Mouse (Mus musculus) hindbrain, embryonic 16.5 days (tissue): Measurements from ENCODE around the gene Htr5a. TPM values are rescaled to one million over a fixed set of nuclear protein-coding genes. Genes with fewer than 3 reads are reported as not detected.

Source experiments
- ATAC-seq: fragments of 200-750 bp; cut with Nextera tagmentation; 2 replicates; pipeline ENCODE4 v1.8.0; 2017; ENCODE audit warnings: moderate TSS enrichment, moderate library complexity
- H3K27ac ChIP-seq: fragments of 300-500 bp; sonication (generic); 2 replicates; pipeline ENCODE4 v1.5.1; 2014; ENCODE audit warnings: low read depth, mild to moderate bottlenecking, control low read depth, low read length, moderate library complexity
- H3K27me3 ChIP-seq: fragments of 300-500 bp; sonication (generic); replicated peaks from 2 replicates; pipeline ENCODE4 v1.6.1; 2014; ENCODE audit warnings: low read length; ENCODE audit not compliant: control insufficient read depth, insufficient read depth
- H3K36me3 ChIP-seq: fragments of 300-500 bp; sonication (generic); 2 replicates; pipeline ENCODE4 v1.6.1; 2014; ENCODE audit warnings: mild to moderate bottlenecking, low read length, moderate library complexity, mixed read lengths; ENCODE audit not compliant: control insufficient read depth, insufficient read depth
- H3K4me1 ChIP-seq: fragments of 300-500 bp; sonication (generic); 2 replicates; pipeline ENCODE4 v1.6.1; 2014; ENCODE audit warnings: low read depth, low read length; ENCODE audit not compliant: control insufficient read depth, insufficient read depth
- H3K4me2 ChIP-seq: fragments of 300-500 bp; sonication (generic); 2 replicates; pipeline ENCODE4 v1.6.1; 2014; ENCODE audit warnings: mild to moderate bottlenecking, low read length, control low read depth, moderate library complexity
- H3K4me3 ChIP-seq: fragments of 300-500 bp; sonication (generic); 2 replicates; pipeline ENCODE4 v1.5.1; 2014; ENCODE audit warnings: mild to moderate bottlenecking, low read length, control low read depth, moderate library complexity
- H3K9ac ChIP-seq: fragments of 300-500 bp; sonication (generic); 2 replicates; pipeline ENCODE4 v1.6.1; 2014; ENCODE audit warnings: low read depth, mild to moderate bottlenecking, control low read depth, low read length, moderate library complexity
- H3K9me3 ChIP-seq: fragments of 300-500 bp; sonication (generic); 2 replicates; pipeline ENCODE4 v1.6.1; 2014; ENCODE audit warnings: mild to moderate bottlenecking, low read length, moderate library complexity; ENCODE audit not compliant: control insufficient read depth
- WGBS: fragments of 180-500 bp; shearing (Covaris S2); extraction: QIAGEN DNeasy Blood & Tissue Kit; methylation state at CpG from one replicate; pipeline ENCODE4 v1.1.7; 2014; 5-methylcytosine and 5-hydroxymethylcytosine counted together
- polyA plus RNA-seq: library from polyadenylated mRNA; unstranded; fragments of >200 nt; fragmentation: Nextera tagmentation; extraction: Ambion mirVana; gene quantifications from 2 replicates; pipeline ENCODE4 v1.2.1, GENCODE M21; 2015

Gene Htr5a
- polyA plus RNA-seq, 1 experiment from 2014 or later = 2.0 TPM

DNA sequence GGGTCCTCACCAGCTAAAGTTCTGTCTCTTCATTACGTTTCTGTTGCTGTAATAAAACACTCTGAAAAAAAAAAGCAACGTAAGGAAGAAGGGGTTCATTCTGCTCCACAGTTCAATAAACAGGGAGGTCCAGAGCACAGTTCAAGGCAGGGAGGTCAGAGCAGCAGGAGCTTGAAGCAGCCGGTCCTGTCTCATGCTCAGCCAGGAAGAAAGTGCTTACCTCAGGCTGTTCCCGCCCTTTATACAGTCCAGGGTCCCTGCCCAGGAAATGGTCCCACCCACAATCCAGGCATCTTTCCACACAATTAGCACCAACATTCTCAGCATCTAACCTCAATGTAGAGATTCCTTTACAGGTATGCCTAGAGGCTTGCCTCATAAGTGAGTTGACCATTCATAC, 3.9 kb upstream of the Htr5a start:
- Histone ChIP-seq H3K4me2 (no peak overlapping the region), H3K36me3 (no peaks in the 10 kb centered on the region), H3K27ac (no peak overlapping the region), H3K9ac (no peak overlapping the region), H3K9me3 (no peaks in the 10 kb centered on the region), H3K27me3 (no peaks in the 10 kb centered on the region), H3K4me1 (peaks cover 3% of the 10 kb centered on the region), H3K4me3 (no peak overlapping the region)
- 57% methylated on average over 4 of the region's 4 CpGs for WGBS
- no peak for ATAC-seq

GRCm38 (mm10) chr5:27842671-27843320, 847 bp downstream of the Htr5a start:
- no peaks in the 10 kb centered on the region for H3K9me3 ChIP-seq

DNA sequence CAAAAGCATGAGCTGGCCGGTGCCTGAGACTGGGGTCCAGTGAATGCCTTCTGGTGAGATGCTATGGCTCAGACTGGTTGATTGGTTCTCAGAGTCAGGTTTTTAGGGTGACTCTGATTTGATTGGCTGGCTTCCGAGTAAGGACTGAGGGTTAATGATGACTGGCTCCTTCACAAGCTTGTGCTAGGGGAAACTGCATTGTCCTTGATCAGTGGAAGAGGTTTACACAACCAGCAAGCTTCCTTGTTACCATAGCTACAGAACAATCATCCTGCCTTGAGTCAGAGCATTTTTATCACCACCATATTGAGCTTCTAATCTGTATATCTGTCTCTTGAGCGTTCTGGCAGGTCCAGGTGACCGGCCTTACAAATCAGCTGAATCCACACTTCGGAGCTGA, 5.0 kb downstream of the Htr5a start:
- Histone ChIP-seq H3K4me2 (no peak overlapping the region), H3K9me3 (no peaks in the 10 kb centered on the region), H3K4me3 (no peak overlapping the region), H3K27ac (no peak overlapping the region), H3K4me1 (peaks cover 8% of the 10 kb centered on the region), H3K36me3 (peaks cover 3% of the 10 kb centered on the region; the same call in 1 of the 2 replicates), H3K9ac (no peak overlapping the region), H3K27me3 (no peaks in the 10 kb centered on the region)
- ATAC-seq = no peak
- WGBS = 55% methylated on average over 5 of the region's 5 CpGs

More at GRCm38 (mm10) chr5:27842671-27843320, 847 bp downstream of the Htr5a start:
- Histone ChIP-seq H3K4me3 (peak overlapping the region; percentile 58), H3K4me1 (peaks cover 8% of the 10 kb centered on the region), H3K9ac (peak overlapping the region; percentile 77), H3K4me2 (peak overlapping the region; percentile 86), H3K27ac (no peak overlapping the region), H3K36me3 (no peaks in the 10 kb centered on the region), H3K27me3 (no peaks in the 10 kb centered on the region)
- ATAC-seq = peak; percentile 49
- WGBS = 74% methylated on average over 28 of the region's 28 CpGs

DNA sequence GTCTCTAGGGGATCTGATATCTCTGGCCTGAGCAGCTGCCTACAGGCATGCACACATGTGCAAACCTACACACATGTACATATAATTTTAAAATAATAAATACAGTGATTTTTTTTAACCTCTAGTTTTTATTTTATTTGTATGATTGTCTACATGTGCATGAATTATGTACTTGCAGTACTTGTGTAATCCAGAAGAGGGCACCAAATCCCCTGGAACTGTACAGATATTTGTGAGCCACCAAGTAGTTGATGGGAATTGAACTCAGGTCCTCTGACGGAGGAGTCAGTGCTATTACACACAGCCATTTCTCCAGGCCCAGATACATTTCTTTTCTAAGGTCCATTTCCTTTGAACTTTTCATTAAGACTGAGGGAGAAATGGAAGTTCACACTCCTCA, 12.3 kb downstream of the Htr5a start:
- Histone ChIP-seq H3K36me3 (peaks cover 3% of the 10 kb centered on the region; the same call in 1 of the 2 replicates), H3K4me3 (no peak overlapping the region), H3K9me3 (no peaks in the 10 kb centered on the region), H3K9ac (no peak overlapping the region), H3K27ac (no peak overlapping the region), H3K27me3 (no peaks in the 10 kb centered on the region), H3K4me2 (no peak overlapping the region), H3K4me1 (no peaks in the 10 kb centered on the region)
- 65% methylated on average over 1 of the region's 1 CpGs for WGBS
- no peak for ATAC-seq

GRCm38 (mm10) chr5:27855726-27856125, 13.8 kb downstream of the Htr5a start:
- H3K36me3 ChIP-seq = peaks cover 3% of the 10 kb centered on the region; the same call in 1 of the 2 replicates
- 82% methylated on average over 2 of the region's 2 CpGs for WGBS

GRCm38 (mm10) chr5:27873240-27874082, 31.5 kb downstream of the Htr5a start:
- Histone ChIP-seq H3K4me1 (peaks cover 6% of the 10 kb centered on the region), H3K27me3 (no peaks in the 10 kb centered on the region), H3K9ac (no peak overlapping the region), H3K4me2 (no peak overlapping the region), H3K27ac (peak overlapping the region; percentile 68), H3K36me3 (no peaks in the 10 kb centered on the region), H3K4me3 (no peak overlapping the region), H3K9me3 (no peaks in the 10 kb centered on the region)
- ATAC-seq = peak; percentile 95
- 17% methylated on average over 8 of the region's 8 CpGs for WGBS

More at GRCm38 (mm10) chr5:27855726-27856125, 13.8 kb downstream of the Htr5a start:
- H3K27ac ChIP-seq = no peak overlapping the region
- no peak overlapping the region for H3K4me2 ChIP-seq
- no peaks in the 10 kb centered on the region for H3K4me1 ChIP-seq
- H3K27me3 ChIP-seq = no peaks in the 10 kb centered on the region
- no peak for ATAC-seq
- H3K4me3 ChIP-seq = no peak overlapping the region
- H3K9ac ChIP-seq = no peak overlapping the region
- no peaks in the 10 kb centered on the region for H3K9me3 ChIP-seq

GRCm38 (mm10) chr5:27874211-27874610, 32.3 kb downstream of the Htr5a start:
- no peaks in the 10 kb centered on the region for H3K36me3 ChIP-seq
- H3K4me3 ChIP-seq = no peak overlapping the region
- H3K27me3 ChIP-seq = no peaks in the 10 kb centered on the region
- WGBS = 80% methylated on average over 5 of the region's 5 CpGs
- H3K27ac ChIP-seq = peak overlapping the region; percentile 68; the same call in 1 of the 2 replicates
- no peaks in the 10 kb centered on the region for H3K9me3 ChIP-seq
- no peak for ATAC-seq
- peaks cover 6% of the 10 kb centered on the region for H3K4me1 ChIP-seq
- H3K4me2 ChIP-seq = no peak overlapping the region
- H3K9ac ChIP-seq = no peak overlapping the region

GRCm38 (mm10) chr5:27875341-27876105, 33.6 kb downstream of the Htr5a start:
- Histone ChIP-seq H3K4me1 (peaks cover 6% of the 10 kb centered on the region), H3K4me2 (no peak overlapping the region)

GRCm38 (mm10) chr5:27878356-27878755, 36.4 kb downstream of the Htr5a start:
- 85% methylated on average over 5 of the region's 5 CpGs for WGBS
- Histone ChIP-seq H3K27ac (no peak overlapping the region), H3K9me3 (no peaks in the 10 kb centered on the region), H3K27me3 (no peaks in the 10 kb centered on the region), H3K4me1 (peaks cover 6% of the 10 kb centered on the region), H3K9ac (no peak overlapping the region), H3K4me2 (no peak overlapping the region), H3K36me3 (no peaks in the 10 kb centered on the region), H3K4me3 (no peak overlapping the region)
- no peak for ATAC-seq

More at GRCm38 (mm10) chr5:27875341-27876105, 33.6 kb downstream of the Htr5a start:
- no peak overlapping the region for H3K9ac ChIP-seq
- H3K27ac ChIP-seq = no peak overlapping the region
- H3K4me3 ChIP-seq = no peak overlapping the region
- H3K36me3 ChIP-seq = no peaks in the 10 kb centered on the region
- no peak for ATAC-seq
- no peaks in the 10 kb centered on the region for H3K9me3 ChIP-seq
- no peaks in the 10 kb centered on the region for H3K27me3 ChIP-seq
- 71% methylated on average over 4 of the region's 4 CpGs for WGBS
